Mouse (Mus musculus) embryonic facial prominence, embryonic 10.5 days (tissue): ENCODE measurements around the gene Fam120c. TPM values are rescaled to one million over a fixed set of nuclear protein-coding genes. Genes with fewer than 3 reads are reported as not detected.
"Not testable (repeated sequence)": the region's sequence is repeated elsewhere in the genome, so short reads cannot be mapped to it uniquely, and the experiment has no call there.

Experiments
- DNase-seq: peaks from one replicate; pipeline ENCODE4 v3.0.0-alpha.2; 2017; ENCODE audit warnings: low spot score
- H3K27ac ChIP-seq: fragments of 300-500 bp; sonication (generic); replicated peaks from 2 replicates; pipeline ENCODE4 v1.5.1; 2016; ENCODE audit warnings: mild to moderate bottlenecking
- H3K27me3 ChIP-seq: fragments of 300-500 bp; sonication (generic); replicated peaks from 2 replicates; pipeline ENCODE4 v1.6.1; 2016; ENCODE audit warnings: low read depth, mild to moderate bottlenecking; ENCODE audit not compliant: poor library complexity, severe bottlenecking
- H3K36me3 ChIP-seq: fragments of 300-500 bp; sonication (generic); replicated peaks from 2 replicates; pipeline ENCODE4 v1.6.1; 2016; ENCODE audit warnings: mild to moderate bottlenecking, moderate library complexity
- H3K4me1 ChIP-seq: fragments of 300-500 bp; sonication (generic); 2 replicates; pipeline ENCODE4 v1.6.1; 2016
- H3K4me3 ChIP-seq: fragments of 300-500 bp; sonication (generic); 2 replicates; pipeline ENCODE4 v1.5.1; 2016; ENCODE audit warnings: mild to moderate bottlenecking, moderate library complexity
- H3K9me3 ChIP-seq: fragments of 300-500 bp; sonication (generic); 2 replicates; pipeline ENCODE4 v1.6.1; 2016; ENCODE audit warnings: mild to moderate bottlenecking
- WGBS: fragments of 180-500 bp; shearing (Covaris S2); methylation state at CpG from one replicate; pipeline ENCODE4 v1.1.7; 2016; 5-methylcytosine and 5-hydroxymethylcytosine counted together
- polyA plus RNA-seq: library from polyadenylated mRNA; unstranded; fragments of >200 nt; fragmentation: Nextera tagmentation; extraction: Ambion mirVana; gene quantifications from 2 replicates; pipeline ENCODE4 v1.2.1, GENCODE M21; 2016

The Fam120c gene
- polyA plus RNA-seq, 1 experiment from 2014 or later: 2.8 TPM

DNA sequence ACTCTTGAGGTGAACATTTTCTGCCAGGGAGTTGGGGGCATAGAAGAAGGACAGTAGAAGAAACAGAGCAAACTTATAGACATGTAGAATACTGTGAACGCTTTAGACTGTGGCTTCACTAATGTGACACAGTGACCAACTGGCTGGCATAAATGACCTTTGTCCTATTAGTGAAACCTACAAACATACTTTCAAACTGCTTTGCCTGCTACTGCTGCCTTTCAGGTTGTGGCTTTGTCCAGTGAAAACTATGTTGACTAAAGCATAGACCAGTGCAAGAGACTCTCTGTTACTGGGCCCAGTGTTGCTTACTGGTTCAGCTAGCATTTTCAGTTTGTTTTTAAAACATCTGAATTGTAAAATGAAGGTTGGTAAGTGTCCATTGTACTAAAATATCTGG lies 100.2 kb downstream of the Fam120c start:
- Histone ChIP-seq H3K36me3 (no peaks in the 10 kb centered on the region), H3K9me3 (no peaks in the 10 kb centered on the region), H3K27me3 (peaks cover 9% of the 10 kb centered on the region; the same call in 1 of the 2 replicates), H3K27ac (no peak overlapping the region), H3K4me1 (no peaks in the 10 kb centered on the region), H3K4me3 (no peak overlapping the region)
- WGBS: 95% methylated on average over 1 of the region's 1 CpGs
- no peak for DNase-seq

DNA sequence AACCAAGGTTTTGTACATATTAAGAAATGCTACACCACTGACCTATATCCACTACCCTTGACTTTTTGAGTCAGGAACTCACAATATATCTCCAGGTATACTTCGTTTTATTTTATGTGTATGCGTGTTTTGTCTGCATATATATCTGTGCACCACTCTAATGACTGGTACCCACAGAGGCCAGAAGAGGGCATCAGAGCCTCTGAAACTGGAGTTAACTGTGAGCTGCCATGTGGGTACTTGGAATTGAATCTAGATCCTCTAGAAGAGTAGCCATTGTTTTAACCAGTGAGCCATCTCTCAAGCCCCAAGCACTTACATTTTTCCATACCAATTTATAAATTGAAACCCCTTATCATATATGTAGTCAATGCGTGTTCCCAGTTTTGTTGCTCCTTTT lies 144.2 kb downstream of the Fam120c start:
- no peaks in the 10 kb centered on the region for H3K4me1 ChIP-seq
- no peaks in the 10 kb centered on the region for H3K9me3 ChIP-seq
- H3K27ac ChIP-seq: no peak overlapping the region
- no peak overlapping the region for H3K4me3 ChIP-seq
- H3K36me3 ChIP-seq: no peaks in the 10 kb centered on the region
- WGBS: 87% methylated on average over 3 of the region's 3 CpGs
- 0 out of 2 replicates have a peak, but pooled peaks cover 3% of the 10 kb centered on the region for H3K27me3 ChIP-seq
- no peak for DNase-seq

DNA sequence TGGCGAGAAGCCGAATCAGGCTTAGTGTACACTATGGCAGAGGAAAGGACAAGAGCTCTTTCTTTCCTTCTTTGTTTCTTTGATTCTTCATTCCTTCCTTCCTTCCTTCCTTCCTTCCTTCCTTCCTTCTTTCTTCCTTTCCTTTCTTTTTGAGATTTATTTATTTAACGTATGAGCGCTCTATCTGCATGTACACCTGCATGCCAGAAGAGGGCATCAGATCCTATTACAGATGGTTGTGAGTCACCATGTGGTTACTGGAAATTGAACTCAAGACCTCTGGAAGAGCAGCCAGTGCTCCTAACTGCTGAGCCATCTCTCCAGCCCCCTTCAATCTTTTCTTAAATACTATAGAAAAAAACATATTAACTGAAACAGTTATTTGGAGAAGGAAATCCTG lies 149.3 kb downstream of the Fam120c start:
- H3K9me3 ChIP-seq, H3K27ac ChIP-seq, H3K4me3 ChIP-seq, H3K36me3 ChIP-seq, H3K27me3 ChIP-seq, DNase-seq, H3K4me1 ChIP-seq: not testable (repeated sequence)
- WGBS: 88% methylated on average over 4 of the region's 4 CpGs

DNA sequence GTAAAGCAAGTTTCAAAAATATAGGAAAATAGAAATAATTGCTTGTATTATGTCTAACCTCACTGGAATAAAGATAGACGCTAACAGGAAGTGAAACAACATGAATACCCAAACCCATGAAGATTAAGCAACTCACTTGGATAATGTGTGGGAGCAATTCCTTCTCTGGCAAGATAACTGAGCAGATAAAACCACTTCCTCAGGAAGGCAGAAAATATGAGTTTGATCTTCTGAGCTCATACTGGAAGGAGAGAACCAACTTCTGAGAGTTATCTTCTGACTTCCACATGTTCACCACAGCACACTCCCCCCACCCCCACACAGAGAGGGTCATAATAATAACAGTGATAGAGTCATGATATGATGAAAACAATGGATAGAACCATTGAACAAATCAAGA lies 152.6 kb downstream of the Fam120c start:
- 85% methylated on average over 1 of the region's 1 CpGs for WGBS
- no peaks in the 10 kb centered on the region for H3K36me3 ChIP-seq
- no peak for DNase-seq
- H3K4me3 ChIP-seq: no peak overlapping the region
- no peaks in the 10 kb centered on the region for H3K27me3 ChIP-seq
- no peak overlapping the region for H3K27ac ChIP-seq
- no peaks in the 10 kb centered on the region for H3K4me1 ChIP-seq
- H3K9me3 ChIP-seq: no peaks in the 10 kb centered on the region

DNA sequence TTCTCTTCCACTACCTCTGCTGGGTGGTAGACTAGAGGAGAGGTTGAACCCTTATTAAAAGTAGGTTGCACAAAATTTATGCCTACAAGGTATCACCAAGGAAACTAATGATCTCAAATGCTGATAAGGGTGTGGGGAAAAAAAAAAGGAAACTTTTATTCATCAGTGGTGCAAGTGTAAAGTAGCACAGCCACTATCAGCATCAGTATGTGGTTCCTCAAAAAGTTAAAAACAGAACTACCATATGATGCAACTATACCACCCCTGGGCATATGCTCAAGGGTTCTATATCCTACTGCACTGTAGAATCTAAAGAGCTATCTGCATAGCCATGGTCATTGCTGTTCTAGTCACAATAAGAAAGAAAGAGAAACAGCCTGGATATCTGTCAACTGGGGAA lies 164.6 kb downstream of the Fam120c start:
- no peaks in the 10 kb centered on the region for H3K4me1 ChIP-seq
- no peaks in the 10 kb centered on the region for H3K36me3 ChIP-seq
- H3K27me3 ChIP-seq: peaks cover 6% of the 10 kb centered on the region; the same call in 1 of the 2 replicates
- H3K9me3 ChIP-seq: no peaks in the 10 kb centered on the region
- no peak overlapping the region for H3K4me3 ChIP-seq
- no peak overlapping the region for H3K27ac ChIP-seq
- no peak for DNase-seq

DNA sequence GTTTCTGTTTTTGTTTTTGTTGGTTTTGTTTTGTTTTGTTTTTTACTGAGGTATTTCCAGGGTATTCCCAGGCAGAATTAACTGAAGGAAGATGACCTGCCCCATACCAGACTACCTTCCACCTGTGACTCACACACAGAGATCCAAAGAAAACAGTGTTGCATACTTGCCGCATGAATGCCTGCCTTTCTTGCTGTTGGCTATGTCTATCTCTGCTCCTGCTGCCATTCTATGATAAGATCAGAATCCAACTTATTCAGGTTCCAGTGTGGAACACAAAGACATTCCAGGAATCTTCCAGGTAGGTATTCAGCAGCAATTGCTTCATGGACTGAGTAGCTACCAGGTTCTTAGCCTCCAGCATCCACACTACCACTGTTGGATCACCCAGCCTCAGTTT lies 165.9 kb downstream of the Fam120c start:
- no peak overlapping the region for H3K4me3 ChIP-seq
- no peaks in the 10 kb centered on the region for H3K9me3 ChIP-seq
- H3K27ac ChIP-seq: no peak overlapping the region
- no peak for DNase-seq
- H3K27me3 ChIP-seq: peaks cover 9% of the 10 kb centered on the region
- 89% methylated on average over 1 of the region's 1 CpGs for WGBS
- H3K4me1 ChIP-seq: no peaks in the 10 kb centered on the region
- no peaks in the 10 kb centered on the region for H3K36me3 ChIP-seq

DNA sequence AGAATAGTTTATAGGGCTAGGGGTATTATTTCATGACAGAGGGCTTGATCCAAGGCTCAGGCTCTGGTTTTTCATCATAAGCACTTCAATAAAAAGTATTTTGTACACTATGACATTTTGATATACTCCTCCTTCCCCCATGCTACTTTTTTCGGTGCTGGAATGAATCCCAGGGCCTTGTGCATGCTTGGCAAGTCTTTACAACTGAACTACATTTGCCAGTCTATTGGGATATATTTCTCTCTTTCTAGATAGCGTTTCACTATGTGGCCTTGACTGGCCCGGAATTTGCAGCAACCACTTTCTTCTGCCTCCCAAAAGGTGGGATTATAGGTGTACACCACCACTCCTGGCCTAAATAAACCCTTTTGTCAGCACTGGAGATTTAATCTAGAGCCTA lies 169.1 kb downstream of the Fam120c start:
- H3K36me3 ChIP-seq: no peaks in the 10 kb centered on the region
- DNase-seq: no peak
- H3K27me3 ChIP-seq: peaks cover 20% of the 10 kb centered on the region
- H3K27ac ChIP-seq: no peak overlapping the region
- no peaks in the 10 kb centered on the region for H3K9me3 ChIP-seq
- H3K4me3 ChIP-seq: no peak overlapping the region
- H3K4me1 ChIP-seq: no peaks in the 10 kb centered on the region
- 85% methylated on average over 3 of the region's 3 CpGs for WGBS

DNA sequence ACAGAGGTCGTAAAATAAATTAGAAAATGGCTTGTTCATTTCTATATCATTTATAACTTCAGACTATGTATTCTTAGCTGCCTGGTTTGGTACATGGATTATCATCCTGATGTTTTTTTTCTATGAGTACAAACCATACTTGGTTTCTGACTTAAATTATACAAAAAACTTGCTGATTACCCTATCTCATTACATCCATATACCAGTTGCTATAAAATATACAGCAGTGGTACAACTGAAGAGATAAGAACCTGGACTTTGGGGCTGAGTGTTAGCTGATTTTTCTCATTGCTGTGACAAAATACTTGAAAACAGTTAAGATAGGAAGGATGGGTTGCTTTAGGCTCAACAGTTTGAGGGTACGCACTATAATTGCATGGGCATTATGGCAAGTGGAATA lies 169.7 kb downstream of the Fam120c start:
- peaks cover 20% of the 10 kb centered on the region for H3K27me3 ChIP-seq
- H3K9me3 ChIP-seq: no peaks in the 10 kb centered on the region
- DNase-seq: no peak
- H3K4me1 ChIP-seq: no peaks in the 10 kb centered on the region
- no peak overlapping the region for H3K27ac ChIP-seq
- no peaks in the 10 kb centered on the region for H3K36me3 ChIP-seq
- WGBS: 94% methylated on average over 2 of the region's 2 CpGs
- no peak overlapping the region for H3K4me3 ChIP-seq

DNA sequence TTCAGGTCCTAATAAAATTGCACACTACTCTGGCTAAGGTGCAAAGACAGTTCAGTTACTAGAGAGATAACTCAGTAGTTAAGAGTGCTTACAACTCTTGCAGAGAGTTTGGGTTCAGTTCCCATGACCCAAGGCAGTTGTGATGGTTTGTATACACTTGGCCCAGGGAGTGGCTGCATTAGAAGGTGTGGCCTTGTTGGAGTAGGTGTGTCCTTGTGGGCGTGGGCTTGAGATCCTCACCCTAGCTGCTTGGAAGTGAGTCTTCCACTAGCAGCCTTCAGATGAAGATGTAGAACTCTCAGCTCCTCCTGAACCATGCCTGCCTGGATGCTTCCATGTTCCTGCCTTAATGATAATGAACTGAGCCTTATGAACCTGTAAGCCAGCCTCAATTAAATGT lies 174.2 kb downstream of the Fam120c start:
- Histone ChIP-seq H3K4me1 (peaks cover 5% of the 10 kb centered on the region; the same call in 1 of the 2 replicates), H3K4me3 (no peak overlapping the region), H3K27ac (no peak overlapping the region), H3K9me3 (no peaks in the 10 kb centered on the region), H3K27me3 (peaks cover 41% of the 10 kb centered on the region), H3K36me3 (no peaks in the 10 kb centered on the region)
- DNase-seq: no peak
- WGBS: 71% methylated on average over 1 of the region's 1 CpGs

DNA sequence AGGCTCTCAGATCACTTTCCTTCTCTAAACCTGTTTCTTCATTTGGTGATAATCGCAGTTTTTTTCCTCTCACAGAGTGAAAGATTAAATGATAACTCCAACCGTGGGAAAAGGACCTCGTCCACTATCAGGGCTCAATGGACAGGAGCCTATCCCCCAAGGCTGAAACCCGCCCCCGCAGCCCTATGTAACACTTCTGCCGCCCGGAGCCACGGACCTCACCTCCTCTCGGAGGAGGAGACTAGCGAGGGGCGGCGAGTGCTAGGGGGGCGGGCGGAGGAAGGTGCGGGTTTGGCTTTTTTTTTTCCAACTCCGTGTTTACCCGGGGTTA lies 176.1 kb downstream of the Fam120c start:
- Histone ChIP-seq H3K4me3 (peak overlapping the region; percentile 68), H3K36me3 (no peaks in the 10 kb centered on the region; the same call in 1 of the 2 replicates), H3K9me3 (no peaks in the 10 kb centered on the region), H3K27me3 (peaks cover 34% of the 10 kb centered on the region), H3K27ac (peak overlapping the region; percentile 94), H3K4me1 (peaks cover 5% of the 10 kb centered on the region; the same call in 1 of the 2 replicates)
- no peak for DNase-seq
- WGBS: 15% methylated on average over 17 of the region's 17 CpGs

DNA sequence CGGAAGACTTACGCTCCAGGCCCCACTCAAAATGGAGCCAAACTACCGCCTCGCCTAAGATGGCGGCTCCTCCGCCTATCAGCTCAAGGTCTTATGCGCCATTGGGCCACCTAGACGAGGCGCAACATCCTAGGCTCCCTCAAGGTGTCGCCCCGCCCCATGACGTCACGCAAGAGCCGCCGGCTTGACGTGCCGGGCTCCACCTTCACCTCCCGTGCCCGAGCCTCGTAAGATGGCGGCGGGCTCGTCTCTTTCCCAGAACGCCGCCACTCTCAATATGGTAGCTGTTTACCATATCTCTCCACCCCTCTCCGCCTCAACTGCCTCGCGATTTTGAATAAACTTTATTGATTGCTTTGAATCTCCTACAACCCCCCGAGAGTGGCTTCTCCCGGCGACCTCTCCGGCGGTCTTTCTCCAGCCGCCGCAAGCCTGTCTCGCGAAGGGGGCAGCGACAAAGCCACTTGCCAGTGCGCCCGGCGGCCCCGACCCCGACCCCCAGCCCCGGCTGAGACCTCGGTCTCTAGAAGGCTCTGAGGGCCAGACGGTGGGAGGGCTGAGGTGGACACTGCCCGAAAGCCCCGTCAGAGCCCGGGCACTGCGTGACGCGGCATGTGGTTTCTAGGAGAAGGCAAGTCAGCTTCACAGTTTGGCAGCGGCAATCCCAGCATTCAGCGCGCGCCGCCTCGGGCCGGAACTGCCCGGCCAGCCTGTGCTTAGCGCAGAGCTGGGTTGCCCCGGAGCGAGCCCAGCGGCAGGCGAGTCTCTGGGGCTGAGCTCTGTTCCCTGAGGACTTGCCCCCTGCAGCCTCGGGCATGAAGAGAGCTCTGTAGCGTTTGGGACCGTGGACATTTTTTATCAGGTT lies 176.7 kb downstream of the Fam120c start, which contains the start of gene Phf8:
TSS of gene Phf8 (plus strand) at position 215 of the 865 bp plus-strand sequence.
- peak; percentile 94 for DNase-seq
- no peaks in the 10 kb centered on the region for H3K9me3 ChIP-seq
- H3K4me3 ChIP-seq: peak within 1 kb of the TSS; percentile 68
- peaks cover 5% of the 10 kb centered on the region; the same call in 1 of the 2 replicates for H3K4me1 ChIP-seq
- peaks cover 30% of the 10 kb centered on the region for H3K27me3 ChIP-seq
- WGBS: 20% methylated on average over 68 of the region's 68 CpGs
- no peaks in the 10 kb centered on the region; the same call in 1 of the 2 replicates for H3K36me3 ChIP-seq
- peak within 1 kb of the TSS; percentile 94 for H3K27ac ChIP-seq
